Mouse (Mus musculus) brain, embryonic 14.5 days (tissue): ENCODE results near the gene Prtg.

Source experiments
- CTCF ChIP-seq: fragments of 200-500 bp; IDR thresholded peaks from 2 replicates; pipeline ENCODE4 v1.5.1; 2012; ENCODE audit warnings: inconsistent platforms, mild to moderate bottlenecking, moderate library complexity, borderline replicate concordance; ENCODE audit not compliant: insufficient read depth, insufficient read length; ENCODE audit errors: extremely low read depth
- POLR2A ChIP-seq: fragments of 200-500 bp; IDR thresholded peaks from 2 replicates; pipeline ENCODE4 v1.6.1; 2012; ENCODE audit warnings: mild to moderate bottlenecking, inconsistent platforms, borderline replicate concordance; ENCODE audit not compliant: poor library complexity, insufficient read depth, insufficient read length, severe bottlenecking; ENCODE audit errors: extremely low read depth

GRCm38 (mm10) chr9:72851979-72852378 is 45.3 kb downstream of the Prtg start:
- no peak for TF ChIP-seq CTCF
- no peak for TF ChIP-seq POLR2A
